Mouse (Mus musculus): ENCODE results near the gene Tmem45b. TPM values are rescaled to one million over a fixed set of nuclear protein-coding genes. Genes with fewer than 3 reads are reported as not detected.

Gene Tmem45b
- polyA plus RNA-seq, 2 experiments = not detected

GRCm38 (mm10) chr9:31431751-31432150 lies 32.5 kb downstream of the Tmem45b start:
- WGBS = 75% methylated on average over 5 of the region's 5 CpGs

GRCm38 (mm10) chr9:31430011-31430410 lies 34.3 kb downstream of the Tmem45b start:
- no peak for ATAC-seq (ENCODE audit: low FRiP score, low read depth)
- no peaks in the 10 kb centered on the region for H3K4me1 ChIP-seq (ENCODE audit: control insufficient read depth, insufficient read depth, low read length)
- H3K4me2 ChIP-seq (replicated peaks; ENCODE audit: low read depth, low read length, severe bottlenecking) = no peak overlapping the region
- no peaks in the 10 kb centered on the region for H3K9me3 ChIP-seq (ENCODE audit: control insufficient read depth, low read length)
- no peak for DNase-seq (ENCODE audit: low spot score)
- 70% methylated on average over 9 of the region's 9 CpGs for WGBS
- H3K4me3 ChIP-seq (replicated peaks; ENCODE audit: low read length) = no peak overlapping the region
- H3K36me3 ChIP-seq (ENCODE audit: control insufficient read depth, insufficient read depth, low read length) = no peaks in the 10 kb centered on the region
- TF ChIP-seq POLR2A (IDR thresholded peaks at IDR 0.05; ENCODE audit: borderline replicate concordance, extremely low read depth, insufficient read depth, insufficient read length) = no peak
- no peak overlapping the region for H3K27ac ChIP-seq (replicated peaks; ENCODE audit: low read depth, low read length)
- no peak overlapping the region for H3K9ac ChIP-seq (ENCODE audit: low read depth, low read length, severe bottlenecking)
- no peaks in the 10 kb centered on the region for H3K27me3 ChIP-seq (ENCODE audit: control insufficient read depth, insufficient read depth, low read length)

More at GRCm38 (mm10) chr9:31431751-31432150, 32.5 kb downstream of the Tmem45b start:
- no peaks in the 10 kb centered on the region for H3K36me3 ChIP-seq (ENCODE audit: control insufficient read depth, insufficient read depth, low read length)
- no peaks in the 10 kb centered on the region for H3K27me3 ChIP-seq (ENCODE audit: control insufficient read depth, insufficient read depth, low read length)
- H3K9ac ChIP-seq (ENCODE audit: low read depth, low read length, severe bottlenecking) = no peak overlapping the region
- ATAC-seq (ENCODE audit: low FRiP score, low read depth) (no peak), DNase-seq (ENCODE audit: low spot score) (no peak)
- H3K9me3 ChIP-seq (ENCODE audit: control insufficient read depth, low read length) = no peaks in the 10 kb centered on the region
- no peaks in the 10 kb centered on the region for H3K4me1 ChIP-seq (ENCODE audit: control insufficient read depth, insufficient read depth, low read length)
- no peak overlapping the region for H3K4me3 ChIP-seq (replicated peaks; ENCODE audit: low read length)
- H3K4me2 ChIP-seq (replicated peaks; ENCODE audit: low read depth, low read length, severe bottlenecking) = no peak overlapping the region
- no peak overlapping the region for H3K27ac ChIP-seq (replicated peaks; ENCODE audit: low read depth, low read length)
- no peak for TF ChIP-seq POLR2A (IDR thresholded peaks at IDR 0.05; ENCODE audit: borderline replicate concordance, extremely low read depth, insufficient read depth, insufficient read length)

- no peak for DNase-seq (ENCODE audit: low spot score)
- WGBS = 72% methylated on average over 7 of the region's 7 CpGs
Observed at GRCm38 (mm10) chr9:31428971-31429370, 35.3 kb downstream of the Tmem45b start.

DNA sequence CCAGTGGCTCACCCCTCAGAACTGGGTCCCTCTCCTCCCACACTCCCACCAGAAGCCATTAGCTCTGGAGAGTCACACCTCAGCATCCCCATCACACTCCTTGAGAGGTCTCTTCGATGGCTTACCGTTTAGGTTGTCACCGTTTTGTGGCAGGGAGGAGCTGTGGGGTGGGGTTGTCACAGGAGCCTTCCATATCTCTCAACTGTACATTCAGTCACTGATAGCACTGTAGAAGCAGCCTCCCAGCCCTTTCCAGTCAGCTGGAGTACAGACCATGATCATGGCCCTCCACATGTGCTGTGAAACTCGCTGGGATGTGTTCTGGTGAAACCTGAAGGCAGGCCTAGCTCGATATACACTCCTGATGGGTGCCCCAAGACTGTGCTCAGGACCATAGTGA lies 42.1 kb downstream of the Tmem45b start:
- Histone ChIP-seq H3K27me3 (ENCODE audit: control insufficient read depth, insufficient read depth, low read length) (no peaks in the 10 kb centered on the region), H3K9ac (ENCODE audit: low read depth, low read length, severe bottlenecking) (no peak overlapping the region), H3K4me1 (ENCODE audit: control insufficient read depth, insufficient read depth, low read length) (no peaks in the 10 kb centered on the region), H3K4me2 (replicated peaks; ENCODE audit: low read depth, low read length, severe bottlenecking) (no peak overlapping the region), H3K9me3 (ENCODE audit: control insufficient read depth, low read length) (no peaks in the 10 kb centered on the region), H3K27ac (replicated peaks; ENCODE audit: low read depth, low read length) (no peak overlapping the region), H3K36me3 (ENCODE audit: control insufficient read depth, insufficient read depth, low read length) (peaks cover 60% of the 10 kb centered on the region), H3K4me3 (replicated peaks; ENCODE audit: low read length) (no peak overlapping the region)
- TF ChIP-seq POLR2A (IDR thresholded peaks at IDR 0.05; ENCODE audit: borderline replicate concordance, extremely low read depth, insufficient read depth, insufficient read length) = no peak
- ATAC-seq (ENCODE audit: low FRiP score, low read depth) (no peak), DNase-seq (ENCODE audit: low spot score) (no peak)
- 93% methylated on average over 5 of the region's 5 CpGs for WGBS

More at GRCm38 (mm10) chr9:31428971-31429370, 35.3 kb downstream of the Tmem45b start:
- no peak for TF ChIP-seq POLR2A (IDR thresholded peaks at IDR 0.05; ENCODE audit: borderline replicate concordance, extremely low read depth, insufficient read depth, insufficient read length)
- H3K4me1 ChIP-seq (ENCODE audit: control insufficient read depth, insufficient read depth, low read length) = no peaks in the 10 kb centered on the region
- H3K27ac ChIP-seq (replicated peaks; ENCODE audit: low read depth, low read length) = no peak overlapping the region
- no peak for ATAC-seq (ENCODE audit: low FRiP score, low read depth)
- H3K27me3 ChIP-seq (ENCODE audit: control insufficient read depth, insufficient read depth, low read length) = no peaks in the 10 kb centered on the region
- H3K36me3 ChIP-seq (ENCODE audit: control insufficient read depth, insufficient read depth, low read length) = peaks cover 6% of the 10 kb centered on the region; the same call in 1 of the 2 replicates
- no peak overlapping the region for H3K4me3 ChIP-seq (replicated peaks; ENCODE audit: low read length)
- no peak overlapping the region for H3K9ac ChIP-seq (ENCODE audit: low read depth, low read length, severe bottlenecking)
- H3K9me3 ChIP-seq (ENCODE audit: control insufficient read depth, low read length) = no peaks in the 10 kb centered on the region
- H3K4me2 ChIP-seq (replicated peaks; ENCODE audit: low read depth, low read length, severe bottlenecking) = no peak overlapping the region

- H3K4me1 ChIP-seq (ENCODE audit: control insufficient read depth, insufficient read depth, low read length) = no peaks in the 10 kb centered on the region
- no peak for ATAC-seq (ENCODE audit: low FRiP score, low read depth)
- H3K4me3 ChIP-seq (replicated peaks; ENCODE audit: low read length) = no peak overlapping the region
- H3K36me3 ChIP-seq (ENCODE audit: control insufficient read depth, insufficient read depth, low read length) = peaks cover 85% of the 10 kb centered on the region
- H3K27me3 ChIP-seq (ENCODE audit: control insufficient read depth, insufficient read depth, low read length) = no peaks in the 10 kb centered on the region
- no peak for DNase-seq (ENCODE audit: low spot score)
- 96% methylated on average over 1 of the region's 1 CpGs for WGBS
- no peak overlapping the region for H3K9ac ChIP-seq (ENCODE audit: low read depth, low read length, severe bottlenecking)
- TF ChIP-seq POLR2A (IDR thresholded peaks at IDR 0.05; ENCODE audit: borderline replicate concordance, extremely low read depth, insufficient read depth, insufficient read length) = no peak
- H3K4me2 ChIP-seq (replicated peaks; ENCODE audit: low read depth, low read length, severe bottlenecking) = no peak overlapping the region
- no peaks in the 10 kb centered on the region for H3K9me3 ChIP-seq (ENCODE audit: control insufficient read depth, low read length)
- no peak overlapping the region for H3K27ac ChIP-seq (replicated peaks; ENCODE audit: low read depth, low read length)
Observed at GRCm38 (mm10) chr9:31418821-31419220, 45.4 kb downstream of the Tmem45b start.

DNA sequence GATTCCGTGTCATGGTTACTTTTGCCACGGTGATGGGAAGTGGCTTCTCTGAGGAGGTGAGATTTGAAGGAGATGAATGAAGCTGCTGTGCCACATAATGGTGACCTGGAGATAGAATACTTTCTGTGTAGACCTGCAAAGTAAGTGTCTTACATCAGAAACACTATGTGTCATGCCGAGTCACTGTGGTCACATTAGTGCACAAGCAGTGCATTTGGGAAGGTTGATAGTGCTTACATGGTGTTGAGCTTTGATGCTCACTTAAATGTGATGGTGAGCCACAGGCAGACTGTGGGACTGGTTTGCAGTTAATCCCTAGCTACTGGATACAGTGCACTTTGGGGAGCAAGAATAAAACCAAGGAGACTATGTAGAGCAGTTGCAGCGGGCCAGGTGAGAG lies 52.1 kb downstream of the Tmem45b start:
- Histone ChIP-seq H3K4me1 (ENCODE audit: control insufficient read depth, insufficient read depth, low read length) (no peaks in the 10 kb centered on the region), H3K27ac (replicated peaks; ENCODE audit: low read depth, low read length) (no peak overlapping the region), H3K9me3 (ENCODE audit: control insufficient read depth, low read length) (no peaks in the 10 kb centered on the region), H3K9ac (ENCODE audit: low read depth, low read length, severe bottlenecking) (no peak overlapping the region), H3K4me2 (replicated peaks; ENCODE audit: low read depth, low read length, severe bottlenecking) (no peak overlapping the region), H3K4me3 (replicated peaks; ENCODE audit: low read length) (no peak overlapping the region), H3K36me3 (ENCODE audit: control insufficient read depth, insufficient read depth, low read length) (peaks cover 91% of the 10 kb centered on the region), H3K27me3 (ENCODE audit: control insufficient read depth, insufficient read depth, low read length) (no peaks in the 10 kb centered on the region)
- TF ChIP-seq POLR2A (IDR thresholded peaks at IDR 0.05; ENCODE audit: borderline replicate concordance, extremely low read depth, insufficient read depth, insufficient read length) = no peak
- WGBS = 90% methylated on average over 4 of the region's 4 CpGs
- ATAC-seq (ENCODE audit: low FRiP score, low read depth) (no peak), DNase-seq (ENCODE audit: low spot score) (no peak)

Measured in limb, embryonic 14.5 days (tissue).